Mouse (Mus musculus) bone marrow macrophage, adult 2 months (primary cell): Measurements from ENCODE around the gene Rdh7. TPM values are rescaled to one million over a fixed set of nuclear protein-coding genes. Genes with fewer than 3 reads are reported as not detected.
"Not testable (repeated sequence)": the region's sequence is repeated elsewhere in the genome, so short reads cannot be mapped to it uniquely, and the experiment has no call there.

Experiments
- H3K27ac ChIP-seq: 2 replicates; pipeline ENCODE4 v1.5.1; 2012; ENCODE audit warnings: low read depth, low read length; ENCODE audit not compliant: insufficient read depth
- H3K4me1 ChIP-seq: 2 replicates; pipeline ENCODE4 v1.6.1; 2012; ENCODE audit warnings: low read length; ENCODE audit not compliant: control insufficient read depth, insufficient read depth
- H3K4me3 ChIP-seq: 2 replicates; pipeline ENCODE4 v1.5.1; 2012; ENCODE audit warnings: mild to moderate bottlenecking, low read length, moderate library complexity; ENCODE audit not compliant: insufficient read depth
- CTCF ChIP-seq: IDR thresholded peaks from 2 replicates; pipeline ENCODE4 v1.5.1; 2012; ENCODE audit warnings: low read depth, mild to moderate bottlenecking, low read length, moderate library complexity
- POLR2A ChIP-seq: IDR thresholded peaks from 2 replicates; pipeline ENCODE4 v1.6.1; 2012; ENCODE audit warnings: mild to moderate bottlenecking, low read depth, low read length, borderline replicate concordance
- polyA plus RNA-seq: library from polyadenylated mRNA; stranded (reverse); fragments of >200 nt; gene quantifications from 2 replicates; pipeline ENCODE4 v1.2.4, GENCODE M21; 2012; ENCODE audit not compliant: missing spikeins, insufficient read depth, insufficient read length

The Rdh7 gene
- polyA plus RNA-seq, 1 experiment: not detected

DNA sequence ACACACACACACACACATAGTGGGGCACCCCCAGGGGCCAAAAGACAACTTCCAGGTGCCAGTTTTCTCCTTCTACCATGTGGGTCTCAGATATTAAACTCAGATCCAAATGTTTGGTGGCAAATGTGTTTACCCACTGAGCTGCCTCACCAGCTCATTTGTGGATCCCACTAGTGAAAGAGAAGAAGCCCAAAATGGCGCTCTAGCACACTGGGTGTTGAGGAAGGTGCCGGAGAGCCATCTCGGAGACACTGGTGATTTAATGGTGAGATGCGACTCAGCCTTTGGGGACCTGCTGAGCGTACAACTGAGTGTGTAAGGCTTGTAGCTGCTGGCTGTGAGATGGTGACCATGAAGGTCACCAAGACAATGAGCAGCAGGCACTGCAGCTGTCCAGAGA is 29.0 kb upstream of the Rdh7 start:
- no peak for TF ChIP-seq POLR2A
- no peak for TF ChIP-seq CTCF
- Histone ChIP-seq H3K4me3 (no peak overlapping the region), H3K27ac (no peak overlapping the region), H3K4me1 (no peaks in the 10 kb centered on the region)

DNA sequence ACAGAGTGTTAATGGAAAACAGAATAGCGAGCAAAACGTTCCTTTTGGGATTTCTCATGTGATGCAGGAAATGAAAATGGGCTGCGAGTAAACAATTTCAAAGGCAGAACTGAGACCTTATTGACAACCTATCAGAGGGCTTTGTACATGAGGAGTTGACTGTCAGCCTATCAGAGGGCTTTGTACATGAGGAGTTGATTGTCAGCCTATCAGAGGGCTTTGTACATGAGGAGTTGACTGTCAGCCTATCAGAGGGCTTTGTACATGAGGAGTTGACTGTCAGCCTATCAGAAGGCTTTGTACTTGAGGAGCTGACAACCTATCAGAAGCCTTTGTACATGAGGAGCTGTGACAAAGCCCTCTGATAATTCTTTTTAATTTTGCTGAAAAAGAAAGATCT is 28.6 kb upstream of the Rdh7 start:
- H3K4me1 ChIP-seq, H3K27ac ChIP-seq, H3K4me3 ChIP-seq: not testable (repeated sequence)

DNA sequence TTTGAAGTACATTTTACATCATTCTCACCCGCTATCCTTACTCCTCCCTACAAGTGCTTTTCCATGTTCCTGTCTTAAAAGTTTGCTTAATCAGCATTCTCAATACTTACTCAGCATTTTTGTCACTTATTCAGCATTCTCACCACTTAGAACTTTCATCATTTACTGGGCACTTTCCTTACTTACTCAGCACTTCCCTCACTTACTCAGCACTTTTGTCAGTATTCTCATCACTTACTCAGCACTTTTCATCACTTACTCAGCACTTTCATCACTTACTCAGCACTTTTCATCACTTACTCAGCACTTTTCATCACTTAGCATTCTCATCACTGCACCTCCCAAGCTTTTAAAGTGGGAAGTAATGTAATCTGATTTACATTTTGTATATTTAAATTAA is 27.0 kb upstream of the Rdh7 start:
- H3K4me3 ChIP-seq: no peak overlapping the region
- H3K27ac ChIP-seq: no peak overlapping the region
- TF ChIP-seq POLR2A: no peak
- TF ChIP-seq CTCF: no peak
- no peaks in the 10 kb centered on the region for H3K4me1 ChIP-seq

DNA sequence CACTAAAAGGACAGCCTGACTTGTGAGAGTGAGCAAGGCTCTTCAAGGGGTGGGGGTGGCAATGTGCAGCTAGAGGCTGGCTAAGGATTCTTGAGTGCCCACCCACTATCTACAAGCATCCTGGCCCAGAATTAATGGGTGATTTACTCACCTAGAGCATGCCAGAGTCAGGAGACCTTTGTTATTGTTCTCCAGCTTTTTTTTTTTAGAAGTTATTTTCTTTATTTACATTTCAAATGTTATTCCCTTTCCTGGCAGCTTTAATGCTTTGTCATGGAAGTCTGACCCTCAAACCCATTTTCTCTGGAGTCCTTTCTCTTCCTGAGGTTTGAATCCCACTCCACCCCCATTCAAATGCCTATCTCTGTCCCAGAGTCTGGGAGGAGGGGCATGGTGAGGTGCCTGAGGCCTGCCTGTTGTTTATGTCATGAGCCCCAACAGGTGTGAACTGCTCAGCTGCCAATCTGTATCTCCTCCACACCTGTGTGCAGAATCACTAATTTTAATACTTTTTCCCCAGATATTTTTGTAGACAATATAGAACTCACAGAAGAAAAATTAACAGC is 18.9 kb upstream of the Rdh7 start:
- Histone ChIP-seq H3K4me1 (no peaks in the 10 kb centered on the region), H3K27ac (no peak overlapping the region), H3K4me3 (no peak overlapping the region)
- TF ChIP-seq POLR2A: no peak
- TF ChIP-seq CTCF: no peak

DNA sequence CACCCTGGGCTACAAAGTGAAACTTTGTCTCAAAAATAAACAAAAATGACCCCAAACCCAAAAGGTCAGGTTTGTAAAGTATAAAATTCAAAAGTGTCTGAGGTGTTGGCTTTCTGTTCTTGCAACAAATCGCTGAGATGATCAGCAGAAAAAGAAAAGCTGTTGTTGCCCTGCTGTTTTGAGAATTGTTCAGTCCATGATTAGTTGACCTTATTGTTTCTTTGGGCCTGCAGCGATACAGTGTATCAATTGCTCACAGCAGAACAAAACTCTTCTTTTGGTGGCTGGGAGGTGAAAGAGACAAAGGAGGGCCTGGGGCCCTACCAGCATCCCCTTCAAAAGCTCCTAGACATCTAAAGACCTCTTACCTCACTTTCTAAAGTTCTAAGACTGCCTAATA is 17.5 kb upstream of the Rdh7 start:
- Histone ChIP-seq H3K4me3 (no peak overlapping the region), H3K4me1 (no peaks in the 10 kb centered on the region), H3K27ac (no peak overlapping the region)
- TF ChIP-seq CTCF (no peak), POLR2A (no peak)

DNA sequence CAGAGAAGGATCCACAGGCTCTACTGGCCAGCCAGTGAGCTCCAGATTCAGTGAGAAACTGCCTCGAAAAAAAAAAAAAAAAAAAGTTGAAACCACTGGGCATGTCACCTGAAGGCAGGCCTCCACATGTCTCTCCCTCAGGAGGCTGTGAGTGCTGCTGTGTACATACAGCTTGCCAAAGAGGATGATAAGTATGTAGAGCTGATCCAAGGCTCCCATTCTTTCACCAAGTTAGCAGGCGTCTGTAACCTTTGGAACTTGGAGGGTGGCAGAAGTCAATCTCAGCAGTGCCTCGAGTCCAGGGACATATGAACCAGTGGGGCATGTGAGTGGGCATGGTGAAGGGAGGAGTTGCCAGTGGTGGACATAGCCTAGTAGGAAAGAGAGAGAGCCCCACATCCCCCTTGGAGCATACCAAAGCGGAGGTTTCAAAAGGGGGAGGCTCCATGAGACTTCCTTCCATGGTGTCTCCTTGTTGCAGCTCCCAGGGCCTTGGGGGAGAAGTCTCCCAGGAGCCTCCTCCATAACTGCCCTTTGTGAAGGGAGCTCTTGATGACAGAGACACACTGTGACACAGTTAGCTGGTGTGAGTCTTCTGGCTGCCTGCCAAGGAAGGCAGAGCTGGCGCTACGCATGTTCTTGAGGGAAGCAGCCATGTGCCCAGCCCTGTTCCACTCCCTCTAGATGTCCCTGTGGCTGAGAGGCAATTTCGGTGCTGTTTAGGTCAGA is 16.3 kb upstream of the Rdh7 start:
- TF ChIP-seq POLR2A (no peak), CTCF (no peak)
- no peak overlapping the region for H3K27ac ChIP-seq

DNA sequence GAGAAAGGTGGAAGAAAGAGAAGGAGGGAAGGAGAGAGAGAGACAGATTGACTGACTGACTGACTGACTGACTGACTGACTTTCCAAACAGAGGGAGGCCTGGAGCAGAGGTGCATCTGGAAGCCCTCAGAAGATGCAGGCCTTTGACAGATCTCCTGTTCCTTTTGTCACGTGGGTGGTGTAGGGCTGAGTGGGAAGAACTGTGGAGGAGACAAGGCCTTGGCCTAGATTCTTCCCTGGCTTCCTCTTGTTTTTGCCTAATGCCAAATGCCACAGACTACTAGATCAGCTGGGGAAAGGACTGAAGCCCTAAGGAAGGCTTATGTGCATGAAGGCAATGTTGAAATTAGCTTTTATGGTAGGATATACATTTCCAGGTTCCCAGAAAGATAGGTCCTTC is 14.5 kb upstream of the Rdh7 start:
- Histone ChIP-seq H3K27ac (no peak overlapping the region), H3K4me3 (no peak overlapping the region)
- no peak for TF ChIP-seq POLR2A
- no peak for TF ChIP-seq CTCF

More for the DNA sequence above, 16.3 kb upstream of the Rdh7 start:
- no peak overlapping the region for H3K4me3 ChIP-seq
- no peaks in the 10 kb centered on the region for H3K4me1 ChIP-seq

DNA sequence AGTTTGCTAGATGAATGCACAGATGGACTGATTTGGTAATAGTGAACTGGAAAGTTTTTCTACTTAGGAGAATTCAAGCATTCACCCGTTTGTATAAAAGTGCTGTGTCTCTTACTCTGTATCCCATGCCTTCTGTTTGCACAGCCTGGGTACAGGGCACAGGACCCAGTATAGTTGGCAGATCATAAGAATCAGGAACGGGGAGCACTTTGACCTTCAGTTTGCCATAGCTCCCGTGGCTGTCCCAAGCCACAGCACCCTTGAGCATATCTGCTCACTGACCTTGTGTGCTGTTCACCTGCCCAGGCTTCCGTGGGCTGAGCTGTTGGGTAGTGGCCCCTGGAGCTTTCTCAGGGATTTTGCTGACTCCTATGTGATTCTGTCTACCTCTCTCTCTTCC is 13.1 kb upstream of the Rdh7 start:
- TF ChIP-seq POLR2A (no peak), CTCF (no peak)

More for the DNA sequence above, 14.5 kb upstream of the Rdh7 start:
- H3K4me1 ChIP-seq: no peaks in the 10 kb centered on the region

DNA sequence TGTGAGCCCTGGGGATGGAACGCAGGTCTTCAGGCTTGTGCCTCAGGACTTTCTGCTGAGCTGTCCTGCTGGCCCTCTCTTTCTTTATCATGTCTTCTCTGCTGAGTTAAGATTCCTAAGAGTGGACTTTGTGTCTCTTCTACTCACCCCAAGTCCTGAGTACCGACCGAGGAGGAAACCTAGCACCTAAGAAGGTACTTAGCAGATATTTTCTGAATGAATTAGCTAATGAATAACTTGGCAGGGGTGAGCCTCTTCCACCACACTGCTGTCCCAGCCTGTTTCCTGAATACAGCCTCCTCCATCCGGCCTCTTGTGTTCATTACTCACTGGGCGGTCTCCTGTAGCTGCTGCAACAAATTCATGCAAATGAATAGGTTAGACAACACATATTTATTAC is 11.2 kb upstream of the Rdh7 start:
- TF ChIP-seq POLR2A (no peak), CTCF (no peak)
- H3K4me3 ChIP-seq: no peak overlapping the region
- no peaks in the 10 kb centered on the region for H3K4me1 ChIP-seq
- H3K27ac ChIP-seq: no peak overlapping the region

More for the DNA sequence above, 13.1 kb upstream of the Rdh7 start:
- Histone ChIP-seq H3K4me1 (no peaks in the 10 kb centered on the region), H3K4me3 (no peak overlapping the region), H3K27ac (no peak overlapping the region)

DNA sequence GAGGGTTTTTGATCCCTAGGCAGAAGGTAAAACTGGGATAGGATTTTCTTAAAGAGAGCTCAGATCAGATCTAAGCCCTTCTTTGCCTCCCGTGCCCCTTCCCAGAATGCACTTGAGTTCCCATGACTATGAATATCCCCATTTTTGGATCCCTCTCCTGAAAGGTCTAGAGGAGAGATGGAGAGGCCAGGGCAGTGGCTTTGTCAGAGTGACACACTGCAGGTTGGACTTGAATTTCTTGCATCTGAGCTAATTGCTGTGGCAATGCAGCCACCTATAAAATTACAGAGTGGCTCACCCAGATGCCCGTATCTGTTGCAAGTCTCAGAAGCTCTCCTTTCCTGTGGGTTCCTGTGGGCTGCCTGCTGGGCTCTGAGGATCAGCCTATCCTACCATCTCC is 9.6 kb upstream of the Rdh7 start, which contains the start of gene Sdr9c7:
Gene Sdr9c7 (plus strand): TSS at position 301 of the 400 bp plus-strand sequence.
- 0 out of 2 replicates have a peak, but pooled peaks cover 2% of the 10 kb centered on the region for H3K4me1 ChIP-seq
- no peak for TF ChIP-seq CTCF
- TF ChIP-seq POLR2A: no peak
- no peak within 1 kb of the TSS for H3K4me3 ChIP-seq
- H3K27ac ChIP-seq: no peak within 1 kb of the TSS
